Mouse (Mus musculus) small intestine, adult 2 months (tissue): ENCODE results near the gene Usp3.

Source experiments
- CTCF ChIP-seq: fragments of 200-500 bp; IDR thresholded peaks from 2 replicates; pipeline ENCODE4 v1.5.1; 2012; ENCODE audit warnings: low read depth, mild to moderate bottlenecking, control low read depth, inconsistent platforms, low read length, moderate library complexity, mixed read lengths; ENCODE audit not compliant: insufficient replicate concordance, insufficient read length; ENCODE audit errors: extremely low read depth
- POLR2A ChIP-seq: fragments of 200-500 bp; IDR thresholded peaks from 2 replicates; pipeline ENCODE4 v1.6.1; 2012; ENCODE audit warnings: low read depth, mild to moderate bottlenecking, control low read depth, inconsistent platforms, low read length, moderate library complexity

DNA sequence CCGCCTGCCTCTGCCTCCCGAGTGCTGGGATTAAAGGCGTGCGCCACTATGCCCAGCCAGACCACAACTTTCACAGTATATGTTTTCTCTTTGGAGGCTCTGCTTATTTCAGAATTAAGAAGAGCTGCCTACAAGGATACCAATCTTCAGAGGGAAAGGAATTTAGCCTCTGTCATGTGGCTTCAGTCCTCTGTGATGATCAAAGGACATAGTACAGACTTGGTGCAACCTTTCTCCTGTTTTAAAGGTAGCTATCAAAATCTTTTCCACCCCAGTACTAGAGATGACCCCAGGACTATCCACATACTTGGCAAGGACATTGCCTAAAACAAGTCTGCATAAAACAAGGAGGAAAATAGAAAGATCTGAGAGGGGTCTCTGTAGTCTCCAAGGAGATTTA, 34.0 kb downstream of the Usp3 start:
- TF ChIP-seq CTCF (no peak), POLR2A (no peak)
